Mouse (Mus musculus): Measurements from ENCODE around the gene Hexa.
A peak's percentile ranks its signal among the peaks of the same experiment; 100 is the strongest.

The Hexa gene

GRCm38 (mm10) chr9:59539441-59540137, at the start of gene Hexa, which contains the start of gene Tmem202:
Hexa (plus strand) TSS chr9:59539540.
Tmem202 (minus strand) TSS chr9:59539847.
- DNase-seq: peak; percentile 82

GRCm38 (mm10) chr9:59508146-59508545, 31.2 kb upstream of the Hexa start:
- no peak for DNase-seq

GRCm38 (mm10) chr9:59512381-59512780, 27.0 kb upstream of the Hexa start:
- no peak for DNase-seq

GRCm38 (mm10) chr9:59515069-59515468, 24.3 kb upstream of the Hexa start:
- no peak for DNase-seq

GRCm38 (mm10) chr9:59517127-59517526, 22.2 kb upstream of the Hexa start:
- no peak for DNase-seq

- no peak for DNase-seq
These were observed 20.4 kb upstream of the Hexa start for GRCm38 (mm10) chr9:59518976-59519375.

- no peak for DNase-seq
These were observed 19.9 kb upstream of the Hexa start for GRCm38 (mm10) chr9:59519396-59519795.

- DNase-seq: no peak
These were observed 16.4 kb upstream of the Hexa start for GRCm38 (mm10) chr9:59522906-59523305.

- no peak for DNase-seq
These were observed 12.6 kb upstream of the Hexa start for GRCm38 (mm10) chr9:59526727-59527126.

- no peak for DNase-seq
These were observed 11.8 kb upstream of the Hexa start for GRCm38 (mm10) chr9:59527580-59527979.

- no peak for DNase-seq
These were observed 11.1 kb upstream of the Hexa start for GRCm38 (mm10) chr9:59528274-59528673.

GRCm38 (mm10) chr9:59531645-59532044, 7.7 kb upstream of the Hexa start:
- DNase-seq: no peak

- no peak for DNase-seq
These were observed 5.9 kb upstream of the Hexa start for GRCm38 (mm10) chr9:59533422-59533821.

GRCm38 (mm10) chr9:59533889-59534288, 5.5 kb upstream of the Hexa start:
- DNase-seq: no peak

GRCm38 (mm10) chr9:59537651-59538050, 1.7 kb upstream of the Hexa start:
- DNase-seq: no peak

GRCm38 (mm10) chr9:59541617-59542016, 2.3 kb downstream of the Hexa start:
- no peak for DNase-seq

GRCm38 (mm10) chr9:59542766-59543324, 3.5 kb downstream of the Hexa start:
- DNase-seq: no peak

- DNase-seq: no peak
These were observed 5.4 kb downstream of the Hexa start for GRCm38 (mm10) chr9:59544739-59545138.

GRCm38 (mm10) chr9:59547869-59548268, 8.5 kb downstream of the Hexa start:
- no peak for DNase-seq

- no peak for DNase-seq
These were observed 9.7 kb downstream of the Hexa start for GRCm38 (mm10) chr9:59548961-59549487.

- DNase-seq: peak; percentile 45
These were observed 10.7 kb downstream of the Hexa start for GRCm38 (mm10) chr9:59550077-59550476.

- DNase-seq: no peak
These were observed 11.7 kb downstream of the Hexa start for GRCm38 (mm10) chr9:59551017-59551416.

- DNase-seq: peak; percentile 80
These were observed 12.3 kb downstream of the Hexa start for GRCm38 (mm10) chr9:59551620-59552031.

GRCm38 (mm10) chr9:59552610-59553009, 13.3 kb downstream of the Hexa start:
- no peak for DNase-seq

All from right cerebral cortex, adult 18-20 months (tissue).